In genomic region chr10:40673297-40673665, GRCm38 (mm10) we compare ENCODE assay signal across 24 mouse cellular contexts. TPM values are rescaled to one million over a fixed set of nuclear protein-coding genes. Genes with fewer than 3 reads are reported as not detected.
DNase-seq lines count a peak whose midpoint lies in the region; ATAC-seq lines count a peak whose summit lies in the region.
"Had no signal": no experiment of that assay in that cellular context is flagged by ENCODE, and none has a peak within 500 bp of the region (broad histone marks: within the 10 kb centered on the region; RNA-seq: fewer than 3 reads in every experiment).

No protein-coding gene starts in this region.

- DNase-seq in frontal cortex, postnatal 14 days (ENCODE audit: low spot score in 2 of 2): no peak
- DNase-seq in midbrain, embryonic 11.5 days (ENCODE audit: low spot score, missing footprints): no peak
- DNase-seq in lung, postnatal 14 days: no peak
- DNase-seq in kidney, adult 11 months: no peak
- DNase-seq: adrenal gland, adult 8-10 months; cerebellum, adult 18-20 months; cerebellum, postnatal 14 days; gastrocnemius, postnatal 14 days; heart, adult 18-20 months; heart, postnatal 14 days; kidney, adult 2 months; left cerebral cortex, postnatal 4 days; liver had no signal

- peak overlapping the region; percentile 41; the same call in 1 of the 2 replicates for H3K9ac ChIP-seq in midbrain, embryonic 16.5 days (ENCODE audit: low read depth, low read length)
- no peak overlapping the region for H3K9ac ChIP-seq in midbrain, embryonic 11.5 days (ENCODE audit: low read length)
- H3K9ac ChIP-seq in hindbrain, embryonic 16.5 days (ENCODE audit: low read depth, low read length): no peak overlapping the region
- H3K9ac ChIP-seq in neural tube, embryonic 15.5 days (replicated peaks): no peak overlapping the region
- H3K9ac ChIP-seq: forebrain, embryonic 12.5 days had no signal

- H3K27ac ChIP-seq in midbrain, embryonic 16.5 days (ENCODE audit: low read length): no peak overlapping the region
- H3K27ac ChIP-seq in midbrain, embryonic 11.5 days (ENCODE audit: low read depth, low read length): no peak overlapping the region
- no peak overlapping the region for H3K27ac ChIP-seq in hindbrain, embryonic 16.5 days (ENCODE audit: low read depth, low read length)
- H3K27ac ChIP-seq in neural tube, embryonic 15.5 days (replicated peaks): no peak overlapping the region
- H3K27ac ChIP-seq: embryonic facial prominence, embryonic 13.5 days; forebrain, embryonic 12.5 days; heart, embryonic 13.5 days; kidney, postnatal 0 days had no signal

- H3K9me3 ChIP-seq in midbrain, embryonic 16.5 days (replicated peaks; ENCODE audit: control insufficient read depth, low read length, poor library complexity, severe bottlenecking): no peaks in the 10 kb centered on the region
- no peaks in the 10 kb centered on the region for H3K9me3 ChIP-seq in midbrain, embryonic 11.5 days (ENCODE audit: control insufficient read depth, low read length)
- no peaks in the 10 kb centered on the region for H3K9me3 ChIP-seq in hindbrain, embryonic 16.5 days (ENCODE audit: control insufficient read depth, low read length)
- no peaks in the 10 kb centered on the region for H3K9me3 ChIP-seq in neural tube, embryonic 15.5 days (replicated peaks)
- H3K9me3 ChIP-seq: embryonic facial prominence, embryonic 13.5 days; forebrain, embryonic 12.5 days; heart, embryonic 13.5 days had no signal

- peaks cover 17% of the 10 kb centered on the region for H3K4me1 ChIP-seq in midbrain, embryonic 16.5 days (ENCODE audit: control insufficient read depth, insufficient read depth, low read length)
- no peaks in the 10 kb centered on the region for H3K4me1 ChIP-seq in midbrain, embryonic 11.5 days (ENCODE audit: control insufficient read depth, insufficient read depth, low read length)
- peaks cover 10% of the 10 kb centered on the region for H3K4me1 ChIP-seq in hindbrain, embryonic 16.5 days (ENCODE audit: control insufficient read depth, insufficient read depth, low read depth, low read length)
- H3K4me1 ChIP-seq in neural tube, embryonic 15.5 days: peaks cover 18% of the 10 kb centered on the region

- 46% methylated on average over 7 of the region's 7 CpGs for WGBS in midbrain, embryonic 16.5 days
- WGBS in midbrain, embryonic 11.5 days: 64% methylated on average over 7 of the region's 7 CpGs
- WGBS in hindbrain, embryonic 16.5 days: 42% methylated on average over 7 of the region's 7 CpGs
- WGBS in neural tube, embryonic 15.5 days: 53% methylated on average over 7 of the region's 7 CpGs

- H3K4me2 ChIP-seq in midbrain, embryonic 16.5 days (ENCODE audit: low read length): no peak overlapping the region
- H3K4me2 ChIP-seq in midbrain, embryonic 11.5 days: no peak overlapping the region
- H3K4me2 ChIP-seq in hindbrain, embryonic 16.5 days (ENCODE audit: low read length): no peak overlapping the region
- H3K4me2 ChIP-seq in neural tube, embryonic 15.5 days: no peak overlapping the region

- H3K27me3 ChIP-seq in midbrain, embryonic 16.5 days (ENCODE audit: control insufficient read depth, insufficient read depth, low read depth, low read length): no peaks in the 10 kb centered on the region
- H3K27me3 ChIP-seq in midbrain, embryonic 11.5 days (ENCODE audit: control insufficient read depth, insufficient read depth, low read length): no peaks in the 10 kb centered on the region
- H3K27me3 ChIP-seq in hindbrain, embryonic 16.5 days (replicated peaks; ENCODE audit: control insufficient read depth, insufficient read depth, low read length): no peaks in the 10 kb centered on the region
- H3K27me3 ChIP-seq in neural tube, embryonic 15.5 days (replicated peaks): no peaks in the 10 kb centered on the region
- H3K27me3 ChIP-seq: embryonic facial prominence, embryonic 13.5 days; heart, embryonic 13.5 days had no signal

- peak; percentile 53; the same call in 1 of the 2 replicates for ATAC-seq in frontal cortex, adult (ENCODE audit: low TSS enrichment)
- ATAC-seq in midbrain, embryonic 16.5 days: no peak
- no peak for ATAC-seq in midbrain, embryonic 11.5 days (ENCODE audit: low FRiP score)
- ATAC-seq in hindbrain, embryonic 16.5 days: 0 out of 2 replicates have a peak, but pooled peaks have one; percentile 21
- peak; percentile 40; the same call in 1 of the 2 replicates for ATAC-seq in neural tube, embryonic 15.5 days (ENCODE audit: low FRiP score)
- ATAC-seq: activated CD4-positive, CD25-positive, alpha-beta regulatory T cell, adult 4 months; lung, postnatal 0 days had no signal

- H3K4me3 ChIP-seq in midbrain, embryonic 16.5 days (ENCODE audit: low read depth, low read length): no peak overlapping the region
- H3K4me3 ChIP-seq in midbrain, embryonic 11.5 days (ENCODE audit: low read depth, low read length): no peak overlapping the region
- H3K4me3 ChIP-seq in hindbrain, embryonic 16.5 days (ENCODE audit: low read length): no peak overlapping the region
- H3K4me3 ChIP-seq in neural tube, embryonic 15.5 days (replicated peaks): no peak overlapping the region
- H3K4me3 ChIP-seq: erythroblast, embryonic 14.5 days had no signal

- H3K36me3 ChIP-seq in midbrain, embryonic 16.5 days (ENCODE audit: control insufficient read depth, insufficient read depth, low read length): no peaks in the 10 kb centered on the region
- H3K36me3 ChIP-seq in midbrain, embryonic 11.5 days (ENCODE audit: control insufficient read depth, insufficient read depth, low read length): no peaks in the 10 kb centered on the region
- H3K36me3 ChIP-seq in hindbrain, embryonic 16.5 days (ENCODE audit: control insufficient read depth, insufficient read depth, low read length): no peaks in the 10 kb centered on the region
- H3K36me3 ChIP-seq in neural tube, embryonic 15.5 days: no peaks in the 10 kb centered on the region
- H3K36me3 ChIP-seq: embryonic facial prominence, embryonic 13.5 days; forebrain, embryonic 12.5 days; heart, embryonic 13.5 days had no signal

RNA-seq across cellular contexts. Expression of gene Mettl24, which starts 9.8 kb away (rescaled TPM):
- polyA plus RNA-seq in midbrain, embryonic 16.5 days (2015; fragmentation: Nextera tagmentation; extraction: Ambion mirVana): 0.72 and 0.78 TPM in 2 replicates
- polyA plus RNA-seq in midbrain, embryonic 11.5 days (2014; fragmentation: Nextera tagmentation; extraction: Ambion mirVana): 0.53 and 0.65 TPM in 2 replicates
- polyA plus RNA-seq in hindbrain, embryonic 16.5 days (2015; fragmentation: Nextera tagmentation; extraction: Ambion mirVana): 0.84 and 0.94 TPM in 2 replicates
- 0.84 and 1.2 TPM in 2 replicates for polyA plus RNA-seq in neural tube, embryonic 15.5 days (2015; fragmentation: Nextera tagmentation; extraction: Ambion mirVana)
- polyA plus RNA-seq: activated CD4-positive, CD25-positive, alpha-beta regulatory T cell, adult 4 months; erythroblast, embryonic 14.5 days had no signal

RNA-seq across cellular contexts. Expression of gene Ddo, which starts 43.5 kb away (rescaled TPM):
- polyA plus RNA-seq in midbrain, embryonic 16.5 days (2015; fragmentation: Nextera tagmentation; extraction: Ambion mirVana): 1.2 and 1.3 TPM in 2 replicates
- 0.08 and 0.18 TPM in 2 replicates for polyA plus RNA-seq in midbrain, embryonic 11.5 days (2014; fragmentation: Nextera tagmentation; extraction: Ambion mirVana)
- 1.4 and 2.9 TPM in 2 replicates for polyA plus RNA-seq in hindbrain, embryonic 16.5 days (2015; fragmentation: Nextera tagmentation; extraction: Ambion mirVana)
- polyA plus RNA-seq in neural tube, embryonic 15.5 days (2015; fragmentation: Nextera tagmentation; extraction: Ambion mirVana): 0.70 and 1.00 TPM in 2 replicates
- polyA plus RNA-seq: activated CD4-positive, CD25-positive, alpha-beta regulatory T cell, adult 4 months; erythroblast, embryonic 14.5 days had no signal

Comparison
In these comparisons a context has a peak if more than half of its experiments do, and no peak if none do; other contexts are left out.
1. ATAC-seq: peak in frontal cortex, adult (single experiment), hindbrain, embryonic 16.5 days (single experiment) and neural tube, embryonic 15.5 days (single experiment); none in midbrain, embryonic 16.5 days (single experiment) and midbrain, embryonic 11.5 days (single experiment).